Mouse (Mus musculus): Measurements from ENCODE around the gene Mrln.

DNA sequence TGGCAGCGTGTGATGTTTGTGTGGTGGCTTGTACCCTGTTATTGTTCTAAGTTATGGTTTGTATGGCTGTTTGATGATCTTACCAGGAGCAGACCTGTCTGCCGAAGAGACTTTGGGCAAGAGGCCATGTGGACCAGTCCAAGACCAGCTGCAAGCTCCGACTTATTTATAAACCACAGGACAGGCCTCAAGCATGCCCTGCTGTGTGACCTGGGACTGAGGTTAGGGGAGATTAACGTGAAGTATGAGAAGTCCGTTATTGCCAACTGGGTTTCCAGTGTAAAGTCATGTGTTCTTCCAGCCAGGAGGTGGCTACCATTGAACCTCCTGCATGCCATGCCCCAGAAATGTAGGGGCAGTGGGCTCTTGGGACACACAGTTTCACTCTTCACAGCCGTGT, 25.9 kb downstream of the Mrln start:
- TF ChIP-seq CTCF (IDR thresholded peaks at IDR 0.05) (no peak), EP300 (IDR thresholded peaks at IDR 0.05; ENCODE audit: insufficient read depth, low read depth, low read length) (no peak)
